Mouse (Mus musculus) macrophage (primary cell): ENCODE results near the gene Vps13a. TPM values are rescaled to one million over a fixed set of nuclear protein-coding genes. Genes with fewer than 3 reads are reported as not detected.
"Not testable (repeated sequence)": the region's sequence is repeated elsewhere in the genome, so short reads cannot be mapped to it uniquely, and the experiment has no call there.

Experiments used
- H3K27ac ChIP-seq: fragments of 350-480 bp; formaldehyde crosslinking; 2 replicates; pipeline ENCODE4 v1.9.0; 2021
- H3K36me3 ChIP-seq: fragments of 350-480 bp; formaldehyde crosslinking; 2 replicates; pipeline ENCODE4 v1.9.0; 2021; ENCODE audit errors: inconsistent target
- H3K4me3 ChIP-seq: fragments of 350-480 bp; formaldehyde crosslinking; 2 replicates; pipeline ENCODE4 v1.9.0; 2021; ENCODE audit errors: inconsistent target
- H3K79me2 ChIP-seq: fragments of 350-480 bp; formaldehyde crosslinking; 2 replicates; pipeline ENCODE4 v1.9.0; 2021; ENCODE audit errors: inconsistent target
- WGBS: methylation state at CpG from one replicate; pipeline ENCODE4 v1.1.7; 2026; ENCODE audit warnings: inconsistent platforms; ENCODE audit not compliant: missing documents; 5-methylcytosine and 5-hydroxymethylcytosine counted together
- polyA plus RNA-seq: library from polyadenylated mRNA; stranded (reverse); fragments of 250-400 nt; gene quantifications from 3 replicates; pipeline ENCODE4 v1.2.4, GENCODE M21; 2018; ENCODE audit warnings: inconsistent platforms

Gene Vps13a
- polyA plus RNA-seq, 1 experiment from 2014 or later: 10.2 TPM

GRCm38 (mm10) chr19:16780251-16780783 is 416 bp downstream of the Vps13a start:
- Histone ChIP-seq H3K27ac (no peak overlapping the region), H3K4me3 (peak overlapping the region; percentile 45), H3K36me3 (no peaks in the 10 kb centered on the region), H3K79me2 (peaks cover 49% of the 10 kb centered on the region)
- WGBS: under 1% methylated on average over 41 of the region's 55 CpGs

GRCm38 (mm10) chr19:16779786-16780185 is 947 bp downstream of the Vps13a start:
- Histone ChIP-seq H3K27ac (no peak overlapping the region), H3K4me3 (peak overlapping the region; percentile 45), H3K36me3 (no peaks in the 10 kb centered on the region), H3K79me2 (peaks cover 54% of the 10 kb centered on the region)
- 19% methylated on average over 8 of the region's 8 CpGs for WGBS

- Histone ChIP-seq H3K27ac (no peak overlapping the region), H3K4me3 (no peak overlapping the region), H3K36me3 (no peaks in the 10 kb centered on the region), H3K79me2 (peaks cover 59% of the 10 kb centered on the region)
- 58% methylated on average over 5 of the region's 5 CpGs for WGBS
Measured at GRCm38 (mm10) chr19:16779281-16779680, 1.5 kb downstream of the Vps13a start.

GRCm38 (mm10) chr19:16778578-16778977 is 2.2 kb downstream of the Vps13a start:
- 67% methylated on average over 6 of the region's 6 CpGs for WGBS

GRCm38 (mm10) chr19:16777901-16778300 is 2.8 kb downstream of the Vps13a start:
- Histone ChIP-seq H3K27ac (no peak overlapping the region), H3K79me2 (peaks cover 73% of the 10 kb centered on the region), H3K36me3 (no peaks in the 10 kb centered on the region), H3K4me3 (no peak overlapping the region)
- WGBS: 90% methylated on average over 2 of the region's 3 CpGs

More at GRCm38 (mm10) chr19:16778578-16778977, 2.2 kb downstream of the Vps13a start:
- H3K27ac ChIP-seq: no peak overlapping the region
- H3K36me3 ChIP-seq: no peaks in the 10 kb centered on the region
- peaks cover 66% of the 10 kb centered on the region for H3K79me2 ChIP-seq
- no peak overlapping the region for H3K4me3 ChIP-seq

GRCm38 (mm10) chr19:16777391-16777790 is 3.3 kb downstream of the Vps13a start:
- H3K27ac ChIP-seq: not testable (repeated sequence)

GRCm38 (mm10) chr19:16773237-16774016 is 7.3 kb downstream of the Vps13a start:
- Histone ChIP-seq H3K36me3 (no peaks in the 10 kb centered on the region), H3K27ac (no peak overlapping the region), H3K4me3 (peak overlapping the region; percentile 11; the same call in 1 of the 2 replicates), H3K79me2 (peaks cover 100% of the 10 kb centered on the region)
- 33% methylated on average over 11 of the region's 11 CpGs for WGBS

More at GRCm38 (mm10) chr19:16777391-16777790, 3.3 kb downstream of the Vps13a start:
- not testable (repeated sequence) for H3K4me3 ChIP-seq, H3K36me3 ChIP-seq
- H3K79me2 ChIP-seq: peaks cover 78% of the 10 kb centered on the region

- H3K27ac ChIP-seq: no peak overlapping the region
- no peaks in the 10 kb centered on the region for H3K36me3 ChIP-seq
- H3K79me2 ChIP-seq: peaks cover 51% of the 10 kb centered on the region
- H3K4me3 ChIP-seq: no peak overlapping the region
- WGBS: 36% methylated on average over 2 of the region's 2 CpGs
Measured at GRCm38 (mm10) chr19:16767407-16767806, 13.3 kb downstream of the Vps13a start.

GRCm38 (mm10) chr19:16757439-16757838 is 23.3 kb downstream of the Vps13a start:
- not testable (repeated sequence) for H3K4me3 ChIP-seq, H3K36me3 ChIP-seq, H3K27ac ChIP-seq, H3K79me2 ChIP-seq
- WGBS: 87% methylated on average over 6 of the region's 9 CpGs

GRCm38 (mm10) chr19:16755854-16756253 is 24.9 kb downstream of the Vps13a start:
- Histone ChIP-seq H3K4me3 (no peak overlapping the region), H3K27ac (no peak overlapping the region), H3K36me3 (no peaks in the 10 kb centered on the region), H3K79me2 (no peaks in the 10 kb centered on the region)

GRCm38 (mm10) chr19:16755226-16755625 is 25.5 kb downstream of the Vps13a start:
- no peaks in the 10 kb centered on the region for H3K36me3 ChIP-seq
- H3K4me3 ChIP-seq: no peak overlapping the region
- no peaks in the 10 kb centered on the region for H3K79me2 ChIP-seq
- WGBS: 91% methylated on average over 7 of the region's 7 CpGs
- no peak overlapping the region for H3K27ac ChIP-seq

- no peak overlapping the region for H3K27ac ChIP-seq
- 55% methylated on average over 3 of the region's 3 CpGs for WGBS
- H3K36me3 ChIP-seq: no peaks in the 10 kb centered on the region
- H3K79me2 ChIP-seq: no peaks in the 10 kb centered on the region
- no peak overlapping the region for H3K4me3 ChIP-seq
Measured at GRCm38 (mm10) chr19:16753151-16753550, 27.6 kb downstream of the Vps13a start.

- WGBS: 100% methylated on average over 4 of the region's 4 CpGs
- H3K36me3 ChIP-seq: 0 out of 2 replicates have a peak, but pooled peaks cover 6% of the 10 kb centered on the region
- no peak overlapping the region for H3K4me3 ChIP-seq
- H3K27ac ChIP-seq: no peak overlapping the region
- H3K79me2 ChIP-seq: no peaks in the 10 kb centered on the region
Measured at GRCm38 (mm10) chr19:16736854-16737253, 43.9 kb downstream of the Vps13a start.

- Histone ChIP-seq H3K4me3 (no peak overlapping the region), H3K27ac (no peak overlapping the region), H3K79me2 (no peaks in the 10 kb centered on the region), H3K36me3 (no peaks in the 10 kb centered on the region)
- 91% methylated on average over 1 of the region's 2 CpGs for WGBS
Measured at GRCm38 (mm10) chr19:16728729-16729128, 52.0 kb downstream of the Vps13a start.

- no peak overlapping the region for H3K27ac ChIP-seq
- WGBS: 89% methylated on average over 3 of the region's 3 CpGs
- H3K36me3 ChIP-seq: 0 out of 2 replicates have a peak, but pooled peaks cover 8% of the 10 kb centered on the region
- H3K79me2 ChIP-seq: no peaks in the 10 kb centered on the region
- H3K4me3 ChIP-seq: no peak overlapping the region
Measured at GRCm38 (mm10) chr19:16715249-16715648, 65.5 kb downstream of the Vps13a start.
